Mouse (Mus musculus): ENCODE data around the gene Prkcd. TPM values are rescaled to one million over a fixed set of nuclear protein-coding genes. Genes with fewer than 3 reads are reported as not detected.
"Not testable (repeated sequence)": the region's sequence is repeated elsewhere in the genome, so short reads cannot be mapped to it uniquely, and the experiment has no call there.

The Prkcd gene
- polyA plus RNA-seq, 1 experiment from 2014 or later: 62.8 TPM

- Histone ChIP-seq H3K4me2 (replicated peaks; ENCODE audit: low read depth) (no peak overlapping the region), H3K4me3 (ENCODE audit: low read depth, low read length) (no peak overlapping the region), H3K27me3 (ENCODE audit: control insufficient read depth, insufficient read depth, low read length) (no peaks in the 10 kb centered on the region), H3K27ac (replicated peaks) (no peak overlapping the region), H3K36me3 (ENCODE audit: control insufficient read depth, insufficient read depth, low read length) (no peaks in the 10 kb centered on the region), H3K4me1 (replicated peaks; ENCODE audit: control insufficient read depth, insufficient read depth) (0 out of 2 replicates have a peak, but pooled peaks cover 3% of the 10 kb centered on the region), H3K9ac (ENCODE audit: low read length) (0 out of 2 replicates have a peak overlapping the region, but pooled peaks have one; percentile 24), H3K9me3 (ENCODE audit: control insufficient read depth, low read length) (no peaks in the 10 kb centered on the region)
- DNase-seq (ENCODE audit: low spot score) (no peak), ATAC-seq (ENCODE audit: low FRiP score, low TSS enrichment) (0 out of 2 replicates have a peak, but pooled peaks have one; percentile 41)
- TF ChIP-seq CTCF (IDR thresholded peaks at IDR 0.05; ENCODE audit: low read depth): no peak
- no peak for TF ChIP-seq EP300 (optimal IDR thresholded peaks at IDR 0.05)
- 25% methylated on average over 19 of the region's 19 CpGs for WGBS
Measured at GRCm38 (mm10) chr14:30584497-30585251, 41.3 kb downstream of the Prkcd start.

- Histone ChIP-seq H3K9me3 (ENCODE audit: control insufficient read depth, low read length) (no peaks in the 10 kb centered on the region), H3K4me3 (ENCODE audit: low read depth, low read length) (no peak overlapping the region), H3K4me1 (replicated peaks; ENCODE audit: control insufficient read depth, insufficient read depth) (0 out of 2 replicates have a peak, but pooled peaks cover 3% of the 10 kb centered on the region), H3K36me3 (ENCODE audit: control insufficient read depth, insufficient read depth, low read length) (no peaks in the 10 kb centered on the region), H3K9ac (ENCODE audit: low read length) (no peak overlapping the region), H3K27me3 (ENCODE audit: control insufficient read depth, insufficient read depth, low read length) (no peaks in the 10 kb centered on the region), H3K4me2 (replicated peaks; ENCODE audit: low read depth) (no peak overlapping the region), H3K27ac (replicated peaks) (no peak overlapping the region)
- ATAC-seq (ENCODE audit: low FRiP score, low TSS enrichment): peak; percentile 72
- WGBS: 46% methylated on average over 2 of the region's 2 CpGs
- DNase-seq (ENCODE audit: low spot score): no peak
- no peak for TF ChIP-seq EP300 (optimal IDR thresholded peaks at IDR 0.05)
- peak; percentile 45 for TF ChIP-seq CTCF (IDR thresholded peaks at IDR 0.05; ENCODE audit: low read depth)
Measured at GRCm38 (mm10) chr14:30584077-30584476, 41.9 kb downstream of the Prkcd start.

GRCm38 (mm10) chr14:30581238-30581637 lies 44.8 kb downstream of the Prkcd start:
- Histone ChIP-seq H3K27ac (replicated peaks) (no peak overlapping the region), H3K27me3 (ENCODE audit: control insufficient read depth, insufficient read depth, low read length) (no peaks in the 10 kb centered on the region), H3K9me3 (ENCODE audit: control insufficient read depth, low read length) (no peaks in the 10 kb centered on the region), H3K4me2 (replicated peaks; ENCODE audit: low read depth) (no peak overlapping the region), H3K4me1 (replicated peaks; ENCODE audit: control insufficient read depth, insufficient read depth) (0 out of 2 replicates have a peak, but pooled peaks cover 3% of the 10 kb centered on the region), H3K36me3 (ENCODE audit: control insufficient read depth, insufficient read depth, low read length) (no peaks in the 10 kb centered on the region), H3K4me3 (ENCODE audit: low read depth, low read length) (no peak overlapping the region), H3K9ac (ENCODE audit: low read length) (no peak overlapping the region)
- WGBS: 65% methylated on average over 1 of the region's 1 CpGs
- DNase-seq (ENCODE audit: low spot score) (no peak), ATAC-seq (ENCODE audit: low FRiP score, low TSS enrichment) (no peak)
- TF ChIP-seq EP300 (optimal IDR thresholded peaks at IDR 0.05) (no peak), CTCF (IDR thresholded peaks at IDR 0.05; ENCODE audit: low read depth) (no peak)

DNA sequence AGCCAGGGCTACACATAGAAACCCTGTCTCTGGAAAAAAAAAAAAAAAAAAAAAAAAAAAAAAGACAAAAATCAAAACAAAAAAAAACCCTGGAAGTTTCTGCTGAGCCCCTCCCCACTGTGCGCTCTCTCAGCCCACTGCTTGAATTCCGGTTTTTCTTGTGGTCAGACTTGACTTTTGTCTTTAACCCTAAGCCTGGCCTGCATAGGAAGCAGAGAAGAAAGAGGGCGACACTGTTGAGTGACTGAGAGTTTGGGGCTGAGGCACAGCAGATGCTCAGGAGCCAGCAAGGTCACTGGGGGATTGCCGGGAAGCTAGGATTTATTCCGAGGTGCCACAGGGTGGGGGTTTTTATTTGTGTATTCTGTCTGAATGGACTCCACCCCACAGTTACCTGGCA lies 46.1 kb downstream of the Prkcd start:
- 27% methylated on average over 5 of the region's 5 CpGs for WGBS
- no peaks in the 10 kb centered on the region for H3K27me3 ChIP-seq (ENCODE audit: control insufficient read depth, insufficient read depth, low read length)
- DNase-seq (ENCODE audit: low spot score) (no peak), ATAC-seq (ENCODE audit: low FRiP score, low TSS enrichment) (no peak)
- H3K4me3 ChIP-seq (ENCODE audit: low read depth, low read length): no peak overlapping the region
- no peak overlapping the region for H3K4me2 ChIP-seq (replicated peaks; ENCODE audit: low read depth)
- 0 out of 2 replicates have a peak, but pooled peaks cover 3% of the 10 kb centered on the region for H3K4me1 ChIP-seq (replicated peaks; ENCODE audit: control insufficient read depth, insufficient read depth)
- H3K9me3 ChIP-seq (ENCODE audit: control insufficient read depth, low read length): no peaks in the 10 kb centered on the region
- H3K9ac ChIP-seq (ENCODE audit: low read length): no peak overlapping the region
- no peaks in the 10 kb centered on the region; the same call in 1 of the 2 replicates for H3K36me3 ChIP-seq (ENCODE audit: control insufficient read depth, insufficient read depth, low read length)
- no peak overlapping the region for H3K27ac ChIP-seq (replicated peaks)
- no peak for TF ChIP-seq CTCF (IDR thresholded peaks at IDR 0.05; ENCODE audit: low read depth)
- TF ChIP-seq EP300 (optimal IDR thresholded peaks at IDR 0.05): no peak

DNA sequence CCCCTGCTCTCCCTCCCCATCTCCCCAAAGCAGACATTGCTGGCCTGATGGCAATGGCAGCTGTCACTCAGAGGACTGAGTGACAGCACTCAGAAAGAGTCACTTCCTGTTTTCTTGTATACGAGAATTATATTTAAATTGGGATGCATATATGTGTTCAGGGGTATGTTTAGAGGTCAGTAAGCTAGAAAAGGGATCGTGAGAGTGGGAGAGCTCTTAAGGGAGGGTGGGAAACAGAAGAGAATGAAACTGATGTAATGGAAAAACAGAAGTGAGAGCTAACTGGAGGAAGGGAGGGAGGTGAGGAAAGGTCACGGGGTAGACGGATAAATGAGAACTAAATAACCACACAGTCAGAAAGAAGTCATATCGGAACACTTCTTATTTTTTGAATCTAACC lies 46.8 kb downstream of the Prkcd start:
- 59% methylated on average over 5 of the region's 5 CpGs for WGBS
- ATAC-seq (ENCODE audit: low FRiP score, low TSS enrichment) (no peak), DNase-seq (ENCODE audit: low spot score) (no peak)

GRCm38 (mm10) chr14:30577303-30578062 lies 48.5 kb downstream of the Prkcd start:
- DNase-seq (ENCODE audit: low spot score) (peak; percentile 38), ATAC-seq (ENCODE audit: low FRiP score, low TSS enrichment) (peak; percentile 58)
- H3K4me1 ChIP-seq (replicated peaks; ENCODE audit: control insufficient read depth, insufficient read depth); H3K9ac ChIP-seq (ENCODE audit: low read length); H3K4me3 ChIP-seq (ENCODE audit: low read depth, low read length); H3K27me3 ChIP-seq (ENCODE audit: control insufficient read depth, insufficient read depth, low read length); H3K36me3 ChIP-seq (ENCODE audit: control insufficient read depth, insufficient read depth, low read length); H3K9me3 ChIP-seq (ENCODE audit: control insufficient read depth, low read length); H3K4me2 ChIP-seq (replicated peaks; ENCODE audit: low read depth); H3K27ac ChIP-seq (replicated peaks): not testable (repeated sequence)
- WGBS: 24% methylated on average over 10 of the region's 12 CpGs

More for the DNA sequence above, 46.8 kb downstream of the Prkcd start:
- H3K4me3 ChIP-seq (ENCODE audit: low read depth, low read length): no peak overlapping the region
- H3K4me1 ChIP-seq (replicated peaks; ENCODE audit: control insufficient read depth, insufficient read depth): no peaks in the 10 kb centered on the region
- H3K9ac ChIP-seq (ENCODE audit: low read length): no peak overlapping the region
- no peaks in the 10 kb centered on the region for H3K9me3 ChIP-seq (ENCODE audit: control insufficient read depth, low read length)
- H3K27me3 ChIP-seq (ENCODE audit: control insufficient read depth, insufficient read depth, low read length): no peaks in the 10 kb centered on the region
- no peak overlapping the region for H3K4me2 ChIP-seq (replicated peaks; ENCODE audit: low read depth)
- no peak overlapping the region for H3K27ac ChIP-seq (replicated peaks)
- TF ChIP-seq EP300 (optimal IDR thresholded peaks at IDR 0.05) (no peak), CTCF (IDR thresholded peaks at IDR 0.05; ENCODE audit: low read depth) (no peak)
- no peaks in the 10 kb centered on the region; the same call in 1 of the 2 replicates for H3K36me3 ChIP-seq (ENCODE audit: control insufficient read depth, insufficient read depth, low read length)
